Mouse (Mus musculus) CH12.LX (cell line): ENCODE results near the gene Clec2l. TPM values are rescaled to one million over a fixed set of nuclear protein-coding genes. Genes with fewer than 3 reads are reported as not detected.

Experiments
- DNase-seq: peaks from one replicate; pipeline ENCODE4 v3.0.0-alpha.2; 2013; ENCODE audit errors: extremely low read depth
- H3K27ac ChIP-seq: 2 replicates; pipeline ENCODE4 v1.5.1; 2012; ENCODE audit warnings: low read depth, mild to moderate bottlenecking, control low read depth, moderate library complexity; ENCODE audit not compliant: insufficient read depth
- H3K27me3 ChIP-seq: replicated peaks from 2 replicates; pipeline ENCODE3; 2012; ENCODE audit warnings: inconsistent platforms
- H3K36me3 ChIP-seq, 2 experiments: replicated peaks in 1 of 2; 2 replicates each; pipeline versions ENCODE3 to v1.6.1; 2012; ENCODE audit warnings: inconsistent platforms in 1 of 2, low read length in 1 of 2, mild to moderate bottlenecking in 1 of 2, mixed read lengths in 1 of 2, moderate library complexity in 1 of 2; ENCODE audit not compliant: control insufficient read depth in 1 of 2, insufficient read depth in 1 of 2
- H3K4me1 ChIP-seq, 2 experiments: 2 replicates each; pipeline ENCODE4 v1.6.1; 2012; ENCODE audit warnings: inconsistent platforms in 1 of 2, moderate library complexity in 1 of 2; ENCODE audit not compliant: insufficient read depth in 2 of 2, control insufficient read depth in 1 of 2
- H3K4me2 ChIP-seq: 2 replicates; pipeline ENCODE4 v1.6.1; 2012; ENCODE audit warnings: low read depth, mild to moderate bottlenecking, control low read depth; ENCODE audit not compliant: poor library complexity, insufficient read depth, severe bottlenecking
- H3K4me3 ChIP-seq, 3 experiments: fragments of 150-350 bp in 1 of 3; sonication (generic) in 1 of 3; replicated peaks in 1 of 3; 2 replicates each; pipeline versions ENCODE3 to v1.5.1; 2011 to 2012; ENCODE audit warnings: low read depth in 2 of 3, low read length in 2 of 3, mild to moderate bottlenecking in 2 of 3, moderate library complexity in 2 of 3, control low read depth in 1 of 3, improper control_type of control experiment in 1 of 3, inconsistent platforms in 1 of 3, mixed read lengths in 1 of 3; ENCODE audit not compliant: poor library complexity in 1 of 3
- H3K79me2 ChIP-seq: replicated peaks from 2 replicates; pipeline ENCODE4 v1.6.1; 2012; ENCODE audit warnings: mild to moderate bottlenecking, moderate library complexity; ENCODE audit not compliant: control insufficient read depth, poor library complexity, insufficient read depth, severe bottlenecking; ENCODE audit errors: extremely low read depth
- H3K9ac ChIP-seq: 2 replicates; pipeline ENCODE4 v1.6.1; 2012; ENCODE audit warnings: low read depth, mild to moderate bottlenecking, control low read depth, moderate library complexity; ENCODE audit not compliant: insufficient read depth
- H3K9me3 ChIP-seq: replicated peaks from 2 replicates; pipeline ENCODE3; 2012; ENCODE audit warnings: low read length, inconsistent platforms, mixed read lengths
- BHLHE40 ChIP-seq: IDR thresholded peaks from 2 replicates; pipeline ENCODE4 v1.6.1; 2011; ENCODE audit warnings: mild to moderate bottlenecking, low read depth, low read length, improper control_type of control experiment
- CHD1 ChIP-seq: IDR thresholded peaks from 2 replicates; pipeline ENCODE4 v1.6.1; 2012; ENCODE audit warnings: low read depth, low read length, improper control_type of control experiment, inconsistent platforms
- CHD2 ChIP-seq: IDR thresholded peaks from 2 replicates; pipeline ENCODE4 v1.6.1; 2011; ENCODE audit warnings: low read length, improper control_type of control experiment
- CTCF ChIP-seq, 2 experiments: IDR thresholded peaks in 1 of 2; conservative IDR thresholded peaks in 1 of 2; 2 replicates each; pipeline ENCODE4 v1.5.1; 2011 to 2012; ENCODE audit warnings: low read depth in 2 of 2, low read length in 2 of 2, improper control_type of control experiment in 1 of 2, inconsistent platforms in 1 of 2, mild to moderate bottlenecking in 1 of 2, moderate library complexity in 1 of 2
- ETS1 ChIP-seq: conservative IDR thresholded peaks from 2 replicates; pipeline ENCODE4 v1.6.1; 2012; ENCODE audit warnings: low read depth, mild to moderate bottlenecking, inconsistent platforms, low read length, improper control_type of control experiment, moderate library complexity
- GABPA ChIP-seq: IDR thresholded peaks from 2 replicates; pipeline ENCODE4 v1.6.1; 2012; ENCODE audit warnings: low read depth, low read length, improper control_type of control experiment, inconsistent platforms; ENCODE audit not compliant: insufficient replicate concordance
- IRF4 ChIP-seq: IDR thresholded peaks from 2 replicates; pipeline ENCODE4 v1.6.1; 2014; ENCODE audit warnings: low read depth, mild to moderate bottlenecking, inconsistent platforms, low read length, improper control_type of control experiment
- JUN ChIP-seq: IDR thresholded peaks from 2 replicates; pipeline ENCODE4 v1.6.1; 2011; ENCODE audit warnings: low read depth, mild to moderate bottlenecking, low read length, improper control_type of control experiment, moderate library complexity; ENCODE audit not compliant: insufficient read depth
- JUND ChIP-seq: conservative IDR thresholded peaks from 2 replicates; pipeline ENCODE4 v1.6.1; 2011; ENCODE audit warnings: low read depth, low read length, improper control_type of control experiment
- KAT2A ChIP-seq: IDR thresholded peaks from 2 replicates; pipeline ENCODE4 v1.6.1; 2012; ENCODE audit warnings: low read length, improper control_type of control experiment, inconsistent platforms; ENCODE audit not compliant: insufficient replicate concordance
- MAZ ChIP-seq: IDR thresholded peaks from 2 replicates; pipeline ENCODE4 v1.6.1; 2012; ENCODE audit warnings: low read depth, mild to moderate bottlenecking, inconsistent platforms, low read length, improper control_type of control experiment, moderate library complexity
- MEF2A ChIP-seq: IDR thresholded peaks from 2 replicates; pipeline ENCODE4 v1.6.1; 2014; ENCODE audit warnings: low read depth, mild to moderate bottlenecking, inconsistent platforms, low read length, improper control_type of control experiment, borderline replicate concordance
- MXI1 ChIP-seq: IDR thresholded peaks from 2 replicates; pipeline ENCODE4 v1.6.1; 2011; ENCODE audit warnings: mild to moderate bottlenecking, low read depth, low read length, improper control_type of control experiment
- NELFE ChIP-seq: IDR thresholded peaks from 2 replicates; pipeline ENCODE4 v1.6.1; 2011; ENCODE audit warnings: low read depth, low read length, improper control_type of control experiment
- NRF1 ChIP-seq: IDR thresholded peaks from 2 replicates; pipeline ENCODE4 v1.6.1; 2014; ENCODE audit warnings: low read depth, mild to moderate bottlenecking, inconsistent platforms, low read length, improper control_type of control experiment, moderate library complexity
- PAX5 ChIP-seq: IDR thresholded peaks from 2 replicates; pipeline ENCODE4 v1.6.1; 2012; ENCODE audit warnings: low read length, inconsistent platforms, mixed read lengths
- POLR2A ChIP-seq: IDR thresholded peaks from 2 replicates; pipeline ENCODE4 v1.6.1; 2011; ENCODE audit warnings: low read depth, mild to moderate bottlenecking, improper control_type of control experiment, low read length
- POLR2AphosphoS2 ChIP-seq: IDR thresholded peaks from 2 replicates; pipeline ENCODE4 v1.6.1; 2011; ENCODE audit warnings: low read depth, low read length, improper control_type of control experiment
- RAD21 ChIP-seq: IDR thresholded peaks from 2 replicates; pipeline ENCODE4 v1.6.1; 2011; ENCODE audit warnings: low read depth, mild to moderate bottlenecking, low read length, improper control_type of control experiment, moderate library complexity
- RCOR1 ChIP-seq: conservative IDR thresholded peaks from 2 replicates; pipeline ENCODE4 v1.6.1; 2012; ENCODE audit warnings: low read depth, mild to moderate bottlenecking, inconsistent platforms, low read length, improper control_type of control experiment
- SMC3 ChIP-seq: IDR thresholded peaks from 2 replicates; pipeline ENCODE4 v1.6.1; 2011; ENCODE audit warnings: low read depth, low read length, improper control_type of control experiment
- TBP ChIP-seq: conservative IDR thresholded peaks from 2 replicates; pipeline ENCODE4 v1.6.1; 2011; ENCODE audit warnings: low read depth, low read length, improper control_type of control experiment
- TCF12 ChIP-seq: IDR thresholded peaks from 2 replicates; pipeline ENCODE4 v1.6.1; 2014; ENCODE audit warnings: low read depth, mild to moderate bottlenecking, inconsistent platforms, low read length, improper control_type of control experiment
- UBTF ChIP-seq: IDR thresholded peaks from 2 replicates; pipeline ENCODE4 v1.6.1; 2012; ENCODE audit warnings: low read depth, mild to moderate bottlenecking, inconsistent platforms, low read length, improper control_type of control experiment, moderate library complexity
- USF1 ChIP-seq: IDR thresholded peaks from 2 replicates; pipeline ENCODE4 v1.6.1; 2014; ENCODE audit warnings: low read depth, mild to moderate bottlenecking, inconsistent platforms, low read length, improper control_type of control experiment
- USF2 ChIP-seq: conservative IDR thresholded peaks from 2 replicates; pipeline ENCODE4 v1.6.1; 2011; ENCODE audit warnings: low read depth, low read length, improper control_type of control experiment
- ZKSCAN1 ChIP-seq: IDR thresholded peaks from 2 replicates; pipeline ENCODE4 v1.6.1; 2012; ENCODE audit warnings: low read depth, inconsistent platforms, low read length, improper control_type of control experiment, borderline replicate concordance
- ZNF384 ChIP-seq: IDR thresholded peaks from 2 replicates; pipeline ENCODE4 v1.6.1; 2012; ENCODE audit warnings: low read depth, low read length, improper control_type of control experiment, inconsistent platforms
- dilution Hi-C: fragments of 300-500 bp; cut with MboI; formaldehyde crosslinking; loops from 2 replicates; pipeline ENCODE4 v1.14.3; 2020; ENCODE audit warnings: low sequenced_read_pairs; ENCODE audit not compliant: extremely low pct_unique_long_range_greater_than_20kb, extremely low pct_ligation_motif_present
- in situ Hi-C: fragments of 300-500 bp; cut with MboI; formaldehyde crosslinking; loops from 3 replicates; pipeline ENCODE4 v1.14.3; 2019; ENCODE audit warnings: low sequenced_read_pairs, low pct_ligation_motif_present, low pct_unique_long_range_greater_than_20kb, mixed read lengths
- polyA plus RNA-seq: library from polyadenylated mRNA; unstranded; fragments of >175 nt; gene quantifications from 2 replicates; pipeline ENCODE4 v1.2.1, GENCODE M21; 2012; ENCODE audit warnings: low read depth; ENCODE audit not compliant: insufficient read length
- total RNA-seq, 2 experiments: library from RNA; depleted of rRNA; stranded (reverse); fragments of 300-350 nt in 1 of 2; fragments of >200 nt in 1 of 2; gene quantifications; 2 replicates each; pipeline ENCODE4 v1.2.3; 2012 to 2014

The Clec2l gene
- total and polyA plus RNA-seq, 3 experiments: 0.17 to 0.26 (median 0.21) TPM

- H3K27ac ChIP-seq: no peak overlapping the region
- H3K4me1 ChIP-seq: peaks cover 16 to 34% of the 10 kb centered on the region in 2 experiments
- DNase-seq: peak; percentile 50
- H3K9ac ChIP-seq: no peak overlapping the region
- no peaks in the 10 kb centered on the region for H3K36me3 ChIP-seq
- H3K4me2 ChIP-seq: no peak overlapping the region
- no peaks in the 10 kb centered on the region for H3K79me2 ChIP-seq
- H3K4me3 ChIP-seq: no peak overlapping the region
- H3K9me3 ChIP-seq: no peaks in the 10 kb centered on the region
- no peaks in the 10 kb centered on the region for H3K27me3 ChIP-seq
- TF ChIP-seq ETS1 (no peak), BHLHE40 (no peak), JUN (no peak), CTCF (conservative IDR thresholded peaks at IDR 0.05 in 1 of 2, IDR thresholded peaks at IDR 0.05 in 1 of 2; ENCODE audit: low read depth in 2 of 2, low read length in 2 of 2) (peak; percentile 71 to 76), POLR2AphosphoS2 (no peak), SMC3 (peak; percentile 45), MEF2A (no peak), RAD21 (peak; percentile 24), POLR2A (no peak), NRF1 (no peak), CHD2 (no peak), IRF4 (no peak), ZNF384 (no peak)
- dilution Hi-C loops (no loop called here), in situ Hi-C loops (no loop called here)
Measured at GRCm38 (mm10) chr6:38687216-38687615, 24.3 kb downstream of the Clec2l start.

GRCm38 (mm10) chr6:38688841-38689240, 26.0 kb downstream of the Clec2l start:
- H3K36me3 ChIP-seq: no peaks in the 10 kb centered on the region
- no peak overlapping the region for H3K27ac ChIP-seq
- H3K4me3 ChIP-seq: no peak overlapping the region
- dilution Hi-C loops (no loop called here), in situ Hi-C loops (no loop called here)
- no peaks in the 10 kb centered on the region for H3K27me3 ChIP-seq
- no peak for DNase-seq
- no peaks in the 10 kb centered on the region for H3K79me2 ChIP-seq
- H3K9ac ChIP-seq: no peak overlapping the region
- no peak overlapping the region for H3K4me2 ChIP-seq
- TF ChIP-seq IRF4: no peak
- TF ChIP-seq RCOR1: no peak
- no peak for TF ChIP-seq ZKSCAN1
- TF ChIP-seq NELFE: no peak
- no peak for TF ChIP-seq CHD1
- TF ChIP-seq TCF12: no peak
- TF ChIP-seq MEF2A: no peak
- TF ChIP-seq JUND: no peak
- TF ChIP-seq PAX5: no peak
- TF ChIP-seq BHLHE40: no peak
- TF ChIP-seq KAT2A: no peak
- TF ChIP-seq MAZ: no peak
- TF ChIP-seq TBP: no peak
- no peak for TF ChIP-seq MXI1
- no peak for TF ChIP-seq CHD2
- no peak for TF ChIP-seq UBTF
- TF ChIP-seq SMC3: no peak
- no peak for TF ChIP-seq USF1
- TF ChIP-seq GABPA: no peak
- TF ChIP-seq USF2: no peak
- TF ChIP-seq, all 38 proteins: peak for 0
- Histone ChIP-seq H3K9me3 (no peaks in the 10 kb centered on the region), H3K4me1 (peaks cover 16 to 43% of the 10 kb centered on the region in 2 experiments)
